Mouse (Mus musculus): ENCODE data around the gene Gga1. TPM values are rescaled to one million over a fixed set of nuclear protein-coding genes. Genes with fewer than 3 reads are reported as not detected.

Gga1 gene
- total RNA-seq, 2 experiments from 2014 or later: 28.0 to 28.2 TPM

- DNase-seq: peak; percentile 93
- intact Hi-C loops (cut with DNase I; ENCODE audit: low total_unique reads): no loop called here
Measured at GRCm38 (mm10) chr15:78926021-78926919, 49.3 kb downstream of the Gga1 start, which contains the start of gene Lgals1. Gene Lgals1, plus strand, starts transcription at chr15:78926725.

GRCm38 (mm10) chr15:78927021-78927787 is 50.2 kb downstream of the Gga1 start:
- peak; percentile 75 for DNase-seq

GRCm38 (mm10) chr15:78927788-78928457 is 50.9 kb downstream of the Gga1 start:
- intact Hi-C loops (cut with DNase I; ENCODE audit: low total_unique reads): no loop called here
- peak; percentile 87 for DNase-seq

More at GRCm38 (mm10) chr15:78927021-78927787, 50.2 kb downstream of the Gga1 start:
- intact Hi-C loops (cut with DNase I; ENCODE audit: low total_unique reads): no loop called here

- intact Hi-C loops (cut with DNase I; ENCODE audit: low total_unique reads): no loop called here
- DNase-seq: no peak
Measured at GRCm38 (mm10) chr15:78928539-78928938, 51.5 kb downstream of the Gga1 start.

GRCm38 (mm10) chr15:78930192-78930706 is 53.3 kb downstream of the Gga1 start:
- intact Hi-C loops (cut with DNase I; ENCODE audit: low total_unique reads): no loop called here
- no peak for DNase-seq

GRCm38 (mm10) chr15:78930801-78931426 is 53.9 kb downstream of the Gga1 start:
- DNase-seq: no peak
- intact Hi-C loops (cut with DNase I; ENCODE audit: low total_unique reads): no loop called here

- peak; percentile 65 for DNase-seq
Measured at GRCm38 (mm10) chr15:78931577-78931976, 54.6 kb downstream of the Gga1 start.

GRCm38 (mm10) chr15:78934784-78935320 is 57.9 kb downstream of the Gga1 start, which contains the start of gene Nol12:
Gene Nol12, plus strand, starts transcription at chr15:78934933.
- DNase-seq: peak; percentile 75
- intact Hi-C loops (cut with DNase I; ENCODE audit: low total_unique reads): no loop called here

More at GRCm38 (mm10) chr15:78931577-78931976, 54.6 kb downstream of the Gga1 start:
- intact Hi-C loops (cut with DNase I; ENCODE audit: low total_unique reads): no loop called here

GRCm38 (mm10) chr15:78936403-78936802 is 59.4 kb downstream of the Gga1 start:
- intact Hi-C loops (cut with DNase I; ENCODE audit: low total_unique reads): no loop called here
- DNase-seq: no peak

- intact Hi-C loops (cut with DNase I; ENCODE audit: low total_unique reads): no loop called here
- DNase-seq: no peak
Measured at GRCm38 (mm10) chr15:78937311-78937710, 60.3 kb downstream of the Gga1 start.

GRCm38 (mm10) chr15:78937963-78938362 is 61.0 kb downstream of the Gga1 start:
- DNase-seq: no peak
- intact Hi-C loops (cut with DNase I; ENCODE audit: low total_unique reads): no loop called here

- intact Hi-C loops (cut with DNase I; ENCODE audit: low total_unique reads): no loop called here
- no peak for DNase-seq
Measured at GRCm38 (mm10) chr15:78940325-78940724, 63.3 kb downstream of the Gga1 start.

GRCm38 (mm10) chr15:78942663-78943062 is 65.7 kb downstream of the Gga1 start:
- peak; percentile 81 for DNase-seq
- intact Hi-C loops (cut with DNase I; ENCODE audit: low total_unique reads): no loop called here

Small RNA genes within 50 kb of the gene (microRNA-seq; reads per million reads assigned to microRNA genes)
- gene Mir6955: 0 to 0.32 reads per million in 2 experiments

Other genes starting within 250 kb of the Gga1 start
- under 1 TPM; 0.07 to 0.62 TPM for gene Elfn2, start 158.4 kb upstream of the Gga1 start, total RNA-seq (2021)
- 1 to 10 TPM; 5.6 to 7.1 TPM for gene Mfng, start 103.7 kb upstream of the Gga1 start, total RNA-seq (2021)
- 1 to 10 TPM; 9.6 to 9.7 TPM for gene Card10, start 74.1 kb upstream of the Gga1 start, total RNA-seq (2021)
- 10 to 100 TPM; 22.7 to 23.6 TPM for gene Cdc42ep1, start 34.6 kb upstream of the Gga1 start, total RNA-seq (2021)
- not detected for gene Lgals2, start 21.7 kb upstream of the Gga1 start, total RNA-seq (2021)
- not detected for gene Gm49510, start 22.5 kb downstream of the Gga1 start, total RNA-seq (2021)
- 1 to 10 TPM; 3.3 to 3.6 TPM for gene Sh3bp1, start 22.6 kb downstream of the Gga1 start, total RNA-seq (2021)
- gene Pdxp, start 36.7 kb downstream of the Gga1 start, total RNA-seq (2021): 1 to 10 TPM; 4.8 to 6.8 TPM
- gene Lgals1, start 49.5 kb downstream of the Gga1 start, total RNA-seq (2021): 100 to 1,000 TPM; 398 to 459 TPM
- 10 to 100 TPM; 28.3 to 30.3 TPM for gene Nol12, start 57.7 kb downstream of the Gga1 start, total RNA-seq (2021)
- gene Triobp, start 70.5 kb downstream of the Gga1 start, total RNA-seq (2021): 10 to 100 TPM; 57.9 to 80.0 TPM
- gene H1f0, start 151.3 kb downstream of the Gga1 start, total RNA-seq (2021): 100 to 1,000 TPM; 129 to 164 TPM
- gene Galr3, start 164.7 kb downstream of the Gga1 start, total RNA-seq (2021): under 1 TPM in 1 of 2 experiments, not detected in 1; 0.23 TPM
- 1 to 10 TPM; 5.4 to 6.1 TPM for gene Ankrd54, start 185.7 kb downstream of the Gga1 start, total RNA-seq (2021)
- gene Eif3l, start 198.0 kb downstream of the Gga1 start, total RNA-seq (2021): 10 to 100 TPM; 65.8 to 69.7 TPM
- gene Micall1, start 231.7 kb downstream of the Gga1 start, total RNA-seq (2021): 10 to 100 TPM; 14.4 to 15.8 TPM

Measured in gastrocnemius, postnatal 14 days (tissue).